Mouse (Mus musculus): Measurements from ENCODE around the gene Esrra. TPM values are rescaled to one million over a fixed set of nuclear protein-coding genes. Genes with fewer than 3 reads are reported as not detected.
A peak's percentile ranks its signal among the peaks of the same experiment; 100 is the strongest.
"Not testable (repeated sequence)": the region's sequence is repeated elsewhere in the genome, so short reads cannot be mapped to it uniquely, and the experiment has no call there.

Gene Esrra
- polyA plus RNA-seq, 1 experiment: 27.2 TPM

DNA sequence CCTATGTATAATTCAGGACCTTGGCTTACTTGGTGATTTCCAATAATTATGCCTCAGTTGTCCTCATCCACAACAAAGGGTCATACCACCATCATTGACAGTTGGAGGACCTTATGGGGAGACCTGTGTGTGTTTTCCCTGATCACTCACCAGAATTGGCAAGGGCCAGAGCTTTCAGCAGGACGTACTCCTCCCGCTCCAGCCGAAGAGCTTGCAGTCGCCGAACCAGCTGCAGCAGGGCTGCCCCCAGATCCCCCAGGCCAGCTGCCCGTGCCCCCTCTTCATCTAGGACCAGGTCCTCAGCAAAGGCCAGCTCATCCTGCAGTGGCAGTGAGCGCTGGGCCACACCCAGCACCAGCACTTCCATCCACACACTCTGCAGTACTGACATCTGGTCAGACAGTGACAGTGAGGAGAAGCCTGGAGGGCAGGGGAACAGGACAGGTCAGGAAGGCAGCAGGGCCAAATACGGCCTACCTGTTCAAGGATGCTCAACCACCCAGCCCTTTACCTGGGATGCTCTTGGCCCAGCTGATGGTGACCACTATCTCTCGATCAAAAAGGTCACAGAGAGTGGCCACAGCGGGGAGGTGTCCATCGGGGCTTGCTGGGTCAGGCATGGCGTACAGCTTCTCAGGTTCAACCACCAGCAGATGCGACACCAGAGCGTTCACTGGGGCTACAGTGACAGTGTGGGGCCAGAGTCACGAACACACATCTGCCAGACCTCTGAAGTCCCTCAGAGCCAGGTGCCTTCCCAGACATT, 9.2 kb downstream of the Esrra start:
- H3K4me3 ChIP-seq (replicated peaks; ENCODE audit: control insufficient read depth, low read depth, low read length): no peak overlapping the region
- WGBS: 89% methylated on average over 15 of the region's 15 CpGs
- no peaks in the 10 kb centered on the region; the same call in 1 of the 2 replicates for H3K4me1 ChIP-seq (ENCODE audit: control insufficient read depth, insufficient read depth, low read length)
- H3K27ac ChIP-seq (ENCODE audit: control insufficient read depth, insufficient read depth, low read depth, low read length, poor library complexity): no peak overlapping the region
- TF ChIP-seq POLR2A (IDR thresholded peaks at IDR 0.05; ENCODE audit: borderline replicate concordance, control insufficient read depth, low read depth, low read length) (no peak), CTCF (IDR thresholded peaks at IDR 0.05; ENCODE audit: control insufficient read depth, insufficient read depth, low read length) (no peak)

DNA sequence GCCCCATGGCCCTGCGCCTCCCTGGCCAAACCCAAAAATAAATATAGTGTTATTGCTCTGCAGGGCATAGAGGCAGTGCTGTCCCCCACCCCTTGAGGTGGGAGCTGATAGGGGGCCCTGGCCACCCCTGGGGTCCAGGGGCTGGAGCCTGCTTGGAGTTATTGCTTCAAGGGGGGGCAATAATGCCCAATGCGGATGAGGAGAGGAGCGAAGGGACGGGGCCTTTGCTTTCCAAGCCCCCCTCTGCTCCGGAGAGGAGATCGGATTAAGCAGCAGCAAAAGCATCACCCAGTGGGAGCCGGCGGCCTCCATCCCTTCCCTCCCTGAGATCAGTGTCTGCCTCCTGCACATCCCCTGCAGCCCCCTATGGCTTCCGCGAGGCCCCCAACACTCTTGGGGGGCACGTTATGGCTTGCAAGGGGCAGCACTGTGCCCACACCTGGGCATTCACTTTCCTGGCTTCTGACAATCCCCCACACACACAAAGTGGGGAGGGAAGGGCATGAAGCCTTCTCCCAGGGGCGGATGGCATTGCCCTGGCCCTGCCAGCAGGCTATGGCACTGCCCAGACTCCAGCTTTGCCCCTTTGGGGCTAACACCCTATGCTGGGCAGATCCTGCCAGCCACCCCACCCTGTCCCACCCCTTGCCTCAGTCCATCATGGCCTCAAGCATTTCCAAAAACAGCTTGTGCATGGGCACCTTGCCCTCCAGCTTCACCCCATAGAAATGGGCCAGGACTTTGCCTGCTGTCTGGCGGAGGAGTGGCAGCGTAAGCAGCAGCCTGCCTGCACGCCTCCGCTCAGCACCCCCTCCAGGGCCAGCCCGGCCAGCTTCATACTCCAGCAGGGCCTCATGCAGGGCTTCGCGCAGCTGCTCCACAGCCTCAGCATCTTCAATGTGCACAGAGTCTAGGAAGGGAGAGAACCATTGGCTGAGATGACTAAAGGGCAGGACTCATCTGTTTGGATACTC, 10.2 kb downstream of the Esrra start:
- H3K4me1 ChIP-seq (ENCODE audit: control insufficient read depth, insufficient read depth, low read length): no peaks in the 10 kb centered on the region; the same call in 1 of the 2 replicates
- H3K4me3 ChIP-seq (replicated peaks; ENCODE audit: control insufficient read depth, low read depth, low read length): no peak overlapping the region
- 82% methylated on average over 19 of the region's 19 CpGs for WGBS
- TF ChIP-seq CTCF (IDR thresholded peaks at IDR 0.05; ENCODE audit: control insufficient read depth, insufficient read depth, low read length): no peak
- TF ChIP-seq POLR2A (IDR thresholded peaks at IDR 0.05; ENCODE audit: borderline replicate concordance, control insufficient read depth, low read depth, low read length): no peak
- H3K27ac ChIP-seq (ENCODE audit: control insufficient read depth, insufficient read depth, low read depth, low read length, poor library complexity): peak overlapping the region; percentile 11; the same call in 1 of the 2 replicates

DNA sequence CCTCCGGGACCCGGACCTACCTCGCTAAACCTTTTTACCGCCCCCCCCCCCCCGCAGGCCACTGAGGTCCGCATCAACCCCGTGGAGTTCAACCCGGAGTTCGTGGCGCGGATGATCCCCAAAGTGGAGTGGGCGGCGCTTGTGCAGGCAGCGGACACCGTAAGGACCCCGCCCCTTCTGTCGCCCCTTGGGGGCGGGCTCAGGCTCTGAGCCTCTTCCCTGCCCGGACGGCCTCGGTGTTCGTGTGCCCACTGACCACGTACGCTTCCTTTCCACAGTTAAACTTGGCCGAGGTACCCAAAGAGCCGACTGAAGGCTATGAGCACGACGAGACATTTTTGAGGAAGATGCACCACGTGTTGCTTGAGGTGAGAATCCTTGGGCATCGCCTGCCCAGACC, 11.3 kb downstream of the Esrra start:
- H3K4me1 ChIP-seq (ENCODE audit: control insufficient read depth, insufficient read depth, low read length): not testable (repeated sequence)
- Histone ChIP-seq H3K4me3 (replicated peaks; ENCODE audit: control insufficient read depth, low read depth, low read length) (peak overlapping the region; percentile 86), H3K27ac (ENCODE audit: control insufficient read depth, insufficient read depth, low read depth, low read length, poor library complexity) (peak overlapping the region; percentile 97)
- under 1% methylated on average over 29 of the region's 30 CpGs for whole genome bisulfite sequencing

DNA sequence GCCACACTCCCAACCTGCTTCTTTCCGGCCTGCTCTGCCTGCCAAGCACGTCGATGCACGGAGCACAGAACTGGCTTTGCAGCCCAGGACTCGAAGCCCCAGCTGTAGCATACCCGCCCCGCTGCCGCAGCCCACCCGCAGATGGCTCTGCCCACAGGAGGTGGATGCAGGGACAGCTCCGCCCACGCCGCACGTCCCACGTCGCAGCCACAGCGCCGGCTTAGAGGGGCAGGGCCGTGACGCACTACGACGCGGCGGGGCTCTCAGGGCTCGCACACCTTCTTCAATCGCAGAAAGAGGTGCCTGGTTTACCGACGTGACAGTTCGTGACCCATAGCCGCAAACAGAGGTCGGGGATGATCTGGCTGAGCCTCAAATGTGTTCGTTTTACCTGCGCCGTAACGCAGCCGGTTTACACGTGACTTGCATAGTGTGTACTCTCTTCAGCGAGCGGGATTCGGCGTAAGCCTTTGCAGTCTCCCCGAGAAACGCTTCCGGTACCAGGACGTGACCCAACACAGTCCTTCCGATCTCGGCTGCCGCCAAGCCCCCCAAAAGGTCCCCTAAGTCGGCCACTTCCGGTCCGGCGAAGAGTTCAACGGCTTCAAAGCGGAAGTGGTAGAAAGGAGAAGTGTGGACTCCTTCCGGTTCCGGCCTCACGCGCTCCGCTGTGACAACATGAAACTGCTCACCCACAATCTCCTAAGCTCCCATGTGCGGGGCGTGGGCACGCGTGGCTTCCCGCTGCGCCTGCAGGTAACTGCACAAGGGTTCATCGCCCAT, 11.9 kb downstream of the Esrra start, which contains the start of the genes Trmt112 and Prdx5:
TSS of gene Trmt112 (plus strand) at position 192 of the 783 bp plus-strand sequence.
TSS of gene Prdx5 (minus strand) at position 600 of the 783 bp plus-strand sequence.
- peak within 1 kb of the TSS; percentile 86 for H3K4me3 ChIP-seq (replicated peaks; ENCODE audit: control insufficient read depth, low read depth, low read length)
- WGBS: under 1% methylated on average over 65 of the region's 65 CpGs
- H3K4me1 ChIP-seq (ENCODE audit: control insufficient read depth, insufficient read depth, low read length): no peaks in the 10 kb centered on the region; the same call in 1 of the 2 replicates
- H3K27ac ChIP-seq (ENCODE audit: control insufficient read depth, insufficient read depth, low read depth, low read length, poor library complexity): peak within 1 kb of the TSS; percentile 97
- peak; percentile 93; the same call in 1 of the 2 replicates for TF ChIP-seq POLR2A (IDR thresholded peaks at IDR 0.05; ENCODE audit: borderline replicate concordance, control insufficient read depth, low read depth, low read length)
- no peak for TF ChIP-seq CTCF (IDR thresholded peaks at IDR 0.05; ENCODE audit: control insufficient read depth, insufficient read depth, low read length)

DNA sequence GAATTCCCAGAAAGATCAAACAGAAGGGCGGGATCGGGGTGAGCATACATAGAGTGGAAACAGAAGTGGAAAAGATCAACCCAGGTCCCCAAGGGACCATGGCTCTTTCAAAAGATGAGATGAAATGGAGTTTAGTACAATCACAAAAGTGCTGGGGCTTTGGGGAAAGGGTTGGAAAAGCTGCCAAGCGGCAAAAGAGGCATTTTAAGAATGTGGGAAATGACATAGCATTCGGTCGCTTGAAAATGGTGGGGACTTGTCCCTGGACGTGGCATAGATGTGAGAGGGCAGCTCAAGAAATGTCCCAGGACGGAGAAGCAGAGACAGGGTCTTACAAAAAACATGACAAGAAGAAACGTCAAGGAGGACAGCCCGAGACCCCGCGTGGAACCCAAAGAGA, 12.6 kb downstream of the Esrra start:
- Histone ChIP-seq H3K4me1 (ENCODE audit: control insufficient read depth, insufficient read depth, low read length) (no peaks in the 10 kb centered on the region; the same call in 1 of the 2 replicates), H3K27ac (ENCODE audit: control insufficient read depth, insufficient read depth, low read depth, low read length, poor library complexity) (peak overlapping the region; percentile 97), H3K4me3 (replicated peaks; ENCODE audit: control insufficient read depth, low read depth, low read length) (peak overlapping the region; percentile 86)
- TF ChIP-seq CTCF (IDR thresholded peaks at IDR 0.05; ENCODE audit: control insufficient read depth, insufficient read depth, low read length) (no peak), POLR2A (IDR thresholded peaks at IDR 0.05; ENCODE audit: borderline replicate concordance, control insufficient read depth, low read depth, low read length) (no peak)
- WGBS: 2% methylated on average over 11 of the region's 11 CpGs

DNA sequence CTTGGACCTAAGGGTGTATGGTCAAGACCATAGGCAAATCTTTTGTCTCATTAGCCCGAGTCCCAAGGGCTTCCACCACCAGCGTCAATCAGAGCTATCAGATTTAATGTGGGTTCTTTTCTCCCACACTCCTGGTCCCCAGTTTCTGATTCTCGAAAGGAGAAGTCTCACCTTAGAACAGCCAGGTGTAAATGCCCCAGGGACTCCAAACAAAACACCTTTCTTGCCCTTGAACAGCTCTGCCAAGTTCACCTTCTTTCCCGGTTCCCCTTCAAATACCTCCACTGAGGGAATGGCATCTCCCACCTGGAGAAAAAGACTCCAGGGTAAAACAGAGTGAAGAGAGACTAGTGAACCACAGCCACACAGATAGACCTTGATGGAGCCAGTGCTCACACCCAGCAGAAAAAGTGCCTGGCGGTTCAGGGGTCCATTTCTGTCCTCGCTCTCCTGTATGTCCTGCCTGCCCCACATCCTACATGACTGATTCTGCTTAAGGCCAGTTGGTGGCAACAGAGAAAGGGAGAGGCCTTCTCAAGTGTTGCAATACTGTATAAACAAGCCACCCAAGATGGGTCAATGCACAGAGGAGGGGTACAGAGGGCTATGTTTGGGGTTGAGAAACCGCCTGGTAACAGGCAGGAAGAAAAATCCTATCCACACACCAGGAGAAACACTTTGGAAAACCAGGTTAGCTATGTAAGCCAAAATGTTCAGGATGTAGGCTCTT, 13.6 kb downstream of the Esrra start:
- Histone ChIP-seq H3K4me3 (replicated peaks; ENCODE audit: control insufficient read depth, low read depth, low read length) (peak overlapping the region; percentile 72), H3K27ac (ENCODE audit: control insufficient read depth, insufficient read depth, low read depth, low read length, poor library complexity) (peak overlapping the region; percentile 78), H3K4me1 (ENCODE audit: control insufficient read depth, insufficient read depth, low read length) (no peaks in the 10 kb centered on the region; the same call in 1 of the 2 replicates)
- TF ChIP-seq CTCF (IDR thresholded peaks at IDR 0.05; ENCODE audit: control insufficient read depth, insufficient read depth, low read length): no peak
- TF ChIP-seq POLR2A (IDR thresholded peaks at IDR 0.05; ENCODE audit: borderline replicate concordance, control insufficient read depth, low read depth, low read length): no peak
- WGBS: 45% methylated on average over 7 of the region's 7 CpGs

DNA sequence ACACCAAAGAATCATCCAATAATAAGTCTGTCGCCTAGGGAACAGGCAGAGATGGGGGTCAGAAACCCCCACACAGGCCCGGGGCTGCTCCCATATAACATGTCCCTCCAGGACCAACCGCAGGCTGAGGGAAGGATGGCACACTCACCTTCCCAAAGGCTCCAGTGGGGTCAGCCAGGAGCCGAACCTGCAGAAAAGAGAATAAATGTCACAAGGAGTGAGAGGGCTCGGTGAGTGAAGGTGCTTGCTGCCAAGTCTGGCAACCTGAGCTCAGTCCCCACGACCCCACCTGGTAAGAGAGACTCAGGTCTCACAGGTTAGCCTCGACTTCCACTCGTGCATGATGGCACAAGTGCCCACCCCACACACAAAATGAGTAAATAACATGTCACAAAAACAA, 14.5 kb downstream of the Esrra start:
- Histone ChIP-seq H3K27ac (ENCODE audit: control insufficient read depth, insufficient read depth, low read depth, low read length, poor library complexity) (peak overlapping the region; percentile 58), H3K4me1 (ENCODE audit: control insufficient read depth, insufficient read depth, low read length) (no peaks in the 10 kb centered on the region; the same call in 1 of the 2 replicates), H3K4me3 (replicated peaks; ENCODE audit: control insufficient read depth, low read depth, low read length) (peak overlapping the region; percentile 72)
- TF ChIP-seq CTCF (IDR thresholded peaks at IDR 0.05; ENCODE audit: control insufficient read depth, insufficient read depth, low read length) (no peak), POLR2A (IDR thresholded peaks at IDR 0.05; ENCODE audit: borderline replicate concordance, control insufficient read depth, low read depth, low read length) (no peak)
- WGBS: 73% methylated on average over 8 of the region's 8 CpGs
